In genomic region chr5:73157502-73157901, GRCm38 (mm10) we compare ENCODE assay signal across 15 mouse cellular contexts.
"Had no signal": no experiment of that assay in that cellular context is flagged by ENCODE, and none has a peak within 500 bp of the region (broad histone marks: within the 10 kb centered on the region; RNA-seq: fewer than 3 reads in every experiment).

No protein-coding gene starts in this region.

- ATAC-seq: inflammation-experienced regulatory T-cells, adult 6 months had no signal

- H3K4me3 ChIP-seq: limb, embryonic 12.5 days; midbrain, embryonic 10.5 days; myocyte; neural tube, embryonic 12.5 days had no signal

- H3K9ac ChIP-seq: limb, embryonic 12.5 days; liver, embryonic 14.5 days; neural tube, embryonic 12.5 days had no signal

- H3K27me3 ChIP-seq: limb, embryonic 12.5 days; neural tube, embryonic 12.5 days had no signal

- H3K9me3 ChIP-seq: limb, embryonic 12.5 days; midbrain, embryonic 10.5 days; neural tube, embryonic 12.5 days had no signal

- H3K36me3 ChIP-seq: limb, embryonic 12.5 days; midbrain, embryonic 10.5 days; neural tube, embryonic 12.5 days had no signal

- H3K4me1 ChIP-seq: neural tube, embryonic 12.5 days had no signal

- H3K27ac ChIP-seq: limb, embryonic 12.5 days; liver, embryonic 14.5 days; midbrain, embryonic 10.5 days; neural tube, embryonic 12.5 days had no signal

- DNase-seq: kidney, adult 11 months; kidney, postnatal 14 days; layer of hippocampus, adult 9-11 months; layer of hippocampus, postnatal 36 days; lung, adult 18-20 months; lung, postnatal 36 days; midbrain, embryonic 14.5 days; right cerebral cortex, postnatal 14 days; thymus, postnatal 36 days had no signal

- H3K4me2 ChIP-seq: limb, embryonic 12.5 days; neural tube, embryonic 12.5 days had no signal
